Mouse (Mus musculus) retina, postnatal 1 day (tissue): ENCODE results near the gene Mrpl44.

Experiments used
- DNase-seq: peaks from one replicate; pipeline ENCODE4 v3.0.0-alpha.2; 2012

Gene Mrpl44

GRCm38 (mm10) chr1:79775927-79776458 is at the start of gene Mrpl44, which contains the start of gene Wdfy1:
Mrpl44 (plus strand) TSS chr1:79776018.
Wdfy1 (minus strand) TSS chr1:79776143.
- peak; percentile 98 for DNase-seq

- DNase-seq, result no peak
Measured at GRCm38 (mm10) chr1:79734794-79735193, 41.0 kb upstream of the Mrpl44 start.

GRCm38 (mm10) chr1:79736408-79736807 is 39.4 kb upstream of the Mrpl44 start:
- DNase-seq, result no peak

GRCm38 (mm10) chr1:79739726-79740125 is 36.1 kb upstream of the Mrpl44 start:
- no peak for DNase-seq

- no peak for DNase-seq
Measured at GRCm38 (mm10) chr1:79741002-79741401, 34.8 kb upstream of the Mrpl44 start.

GRCm38 (mm10) chr1:79742949-79743348 is 32.9 kb upstream of the Mrpl44 start:
- no peak for DNase-seq

- DNase-seq, result no peak
Measured at GRCm38 (mm10) chr1:79743385-79743784, 32.4 kb upstream of the Mrpl44 start.

GRCm38 (mm10) chr1:79746056-79746455 is 29.8 kb upstream of the Mrpl44 start:
- DNase-seq, result no peak

- DNase-seq, result no peak
Measured at GRCm38 (mm10) chr1:79751186-79751585, 24.6 kb upstream of the Mrpl44 start.

GRCm38 (mm10) chr1:79752015-79752695 is 23.7 kb upstream of the Mrpl44 start:
- no peak for DNase-seq

- DNase-seq, result no peak
Measured at GRCm38 (mm10) chr1:79752714-79753340, 23.0 kb upstream of the Mrpl44 start.

GRCm38 (mm10) chr1:79753456-79753855 is 22.4 kb upstream of the Mrpl44 start:
- no peak for DNase-seq

- DNase-seq, result no peak
Measured at GRCm38 (mm10) chr1:79754936-79755335, 20.9 kb upstream of the Mrpl44 start.

GRCm38 (mm10) chr1:79755376-79755775 is 20.4 kb upstream of the Mrpl44 start:
- no peak for DNase-seq

GRCm38 (mm10) chr1:79756417-79756816 is 19.4 kb upstream of the Mrpl44 start:
- no peak for DNase-seq

- no peak for DNase-seq
Measured at GRCm38 (mm10) chr1:79757161-79757560, 18.7 kb upstream of the Mrpl44 start.

GRCm38 (mm10) chr1:79757597-79757996 is 18.2 kb upstream of the Mrpl44 start:
- DNase-seq, result no peak

GRCm38 (mm10) chr1:79759006-79759405 is 16.8 kb upstream of the Mrpl44 start:
- no peak for DNase-seq

- no peak for DNase-seq
Measured at GRCm38 (mm10) chr1:79759436-79759972, 16.3 kb upstream of the Mrpl44 start.

GRCm38 (mm10) chr1:79760656-79761055 is 15.2 kb upstream of the Mrpl44 start:
- DNase-seq, result no peak

- DNase-seq, result peak; percentile 92
Measured at GRCm38 (mm10) chr1:79761106-79761916, 14.5 kb upstream of the Mrpl44 start.

GRCm38 (mm10) chr1:79761917-79762271 is 13.9 kb upstream of the Mrpl44 start:
- DNase-seq, result no peak
